Mouse (Mus musculus) liver, embryonic 14.5 days (tissue): Measurements from ENCODE around the gene Nsf.

Experiments used
- CTCF ChIP-seq: IDR thresholded peaks from 2 replicates; pipeline ENCODE4 v1.5.1; 2016; ENCODE audit warnings: antibody characterized with exemption, low read depth, control low read depth
- EP300 ChIP-seq: IDR thresholded peaks from 2 replicates; pipeline ENCODE4 v1.6.1; 2016; ENCODE audit warnings: antibody characterized with exemption, low read depth

DNA sequence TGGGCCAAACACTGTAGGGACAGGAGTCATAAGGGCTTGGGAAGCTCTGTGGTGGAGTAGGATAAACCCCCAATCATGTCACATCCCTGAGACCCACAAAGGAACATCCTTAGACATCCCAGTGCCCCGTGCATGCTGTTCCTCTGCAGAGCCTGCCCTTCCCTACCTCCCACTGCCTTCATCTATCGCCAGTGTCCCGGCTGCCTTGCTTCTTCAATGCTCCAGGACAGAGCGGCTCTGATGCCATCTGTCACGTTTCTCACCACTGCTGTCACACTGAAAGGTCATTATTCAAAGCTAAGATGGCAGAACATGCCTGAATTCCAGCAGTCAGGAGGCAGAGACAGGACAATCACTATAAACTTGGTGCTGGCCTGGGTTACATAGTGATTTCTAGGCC, 44.9 kb upstream of the Nsf start:
- no peak for TF ChIP-seq EP300
- TF ChIP-seq CTCF: no peak
